Comparison of ENCODE assay signal across 8 mouse cellular contexts in genomic region chr10:34018746-34019301, GRCm38 (mm10). TPM values are rescaled to one million over a fixed set of nuclear protein-coding genes. Genes with fewer than 3 reads are reported as not detected.
A peak's percentile ranks its signal among the peaks of the same experiment; 100 is the strongest.
DNase-seq lines count a peak whose midpoint lies in the region; ATAC-seq and TF ChIP-seq lines count a peak whose summit lies in the region.

No protein-coding gene starts in this region.

- WGBS in kidney, embryonic 14.5 days, result 0% methylated on average over 21 of the region's 21 CpGs
- WGBS in forebrain, embryonic 16.5 days, result under 1% methylated on average over 21 of the region's 21 CpGs
- under 1% methylated on average over 21 of the region's 21 CpGs for WGBS in liver, embryonic 14.5 days (ENCODE audit: insufficient replicate concordance)
- WGBS in small intestine, adult 2 months, result under 1% methylated on average over 21 of the region's 21 CpGs

- H3K9ac ChIP-seq in kidney, embryonic 14.5 days (ENCODE audit: low read depth, low read length), result peak overlapping the region; percentile 90
- peak overlapping the region; percentile 86 for H3K9ac ChIP-seq in forebrain, embryonic 16.5 days (replicated peaks; ENCODE audit: low read depth, low read length)
- H3K9ac ChIP-seq in liver, embryonic 14.5 days (replicated peaks), result peak overlapping the region; percentile 76

- H3K4me2 ChIP-seq in kidney, embryonic 14.5 days (replicated peaks; ENCODE audit: low read depth, low read length), result peak overlapping the region; percentile 53
- H3K4me2 ChIP-seq in forebrain, embryonic 16.5 days (ENCODE audit: low read length), result peak overlapping the region; percentile 69
- H3K4me2 ChIP-seq in liver, embryonic 14.5 days (ENCODE audit: low read depth), result peak overlapping the region; percentile 86

- no peak for TF ChIP-seq CTCF in Patski (IDR thresholded peaks at IDR 0.05)
- TF ChIP-seq CTCF in liver, embryonic 14.5 days (IDR thresholded peaks at IDR 0.05; ENCODE audit: low read depth), result no peak
- TF ChIP-seq CTCF in small intestine, adult 2 months (IDR thresholded peaks at IDR 0.05; ENCODE audit: extremely low read depth, insufficient read length, insufficient replicate concordance, low read depth, low read length), result no peak

- POLR2A ChIA-PET in Patski (lab: Charles Lee), result interaction anchor here (0.7 kb wide), 1 partner anchor 9 kb away, joined by 3 read pairs; no protein-coding TSS in a partner anchor

- no peaks in the 10 kb centered on the region for H3K36me3 ChIP-seq in kidney, embryonic 14.5 days (ENCODE audit: control insufficient read depth, insufficient read depth, low read length)
- no peaks in the 10 kb centered on the region for H3K36me3 ChIP-seq in forebrain, embryonic 16.5 days (ENCODE audit: control insufficient read depth, insufficient read depth)
- no peaks in the 10 kb centered on the region; the same call in 1 of the 2 replicates for H3K36me3 ChIP-seq in liver, embryonic 14.5 days (replicated peaks; ENCODE audit: control insufficient read depth, insufficient read depth, low read depth)
- no peaks in the 10 kb centered on the region for H3K36me3 ChIP-seq in small intestine, adult 2 months (ENCODE audit: control insufficient read depth, insufficient read depth, low read length)

- no peak for DNase-seq in kidney, postnatal 25 days
- DNase-seq in Patski (ENCODE audit: low read depth, low spot score), result no peak
- peak in 1 of 3 experiments; percentile 22 for DNase-seq in liver, embryonic 14.5 days (ENCODE audit: low read depth in 3 of 3, low spot score in 3 of 3)
- DNase-seq in left cerebral cortex, adult 11 months (ENCODE audit: low spot score), result no peak

- CTCF ChIA-PET in Patski (lab: Charles Lee), result interaction anchor here (0.7 to 1.5 kb wide), 4 partner anchors 15 to 263 kb away, joined by 3 to 6 read pairs (median 3); partner anchors contain the start of gene Tspyl1

- ATAC-seq in kidney, embryonic 14.5 days (ENCODE audit: low FRiP score, low TSS enrichment), result no peak
- peak; percentile 14 for ATAC-seq in CD4-positive, CD25-positive, alpha-beta regulatory T cell, adult 4 months
- peak; percentile 27 for ATAC-seq in Patski
- ATAC-seq in forebrain, embryonic 16.5 days, result no peak
- no peak for ATAC-seq in liver, embryonic 14.5 days (ENCODE audit: insufficient read depth)

- no peak for TF ChIP-seq EP300 in liver, embryonic 14.5 days (IDR thresholded peaks at IDR 0.05; ENCODE audit: low read depth)

- no peaks in the 10 kb centered on the region for H3K27me3 ChIP-seq in kidney, embryonic 14.5 days (ENCODE audit: control insufficient read depth, insufficient read depth, low read length)
- H3K27me3 ChIP-seq in Patski, result no peaks in the 10 kb centered on the region
- no peaks in the 10 kb centered on the region for H3K27me3 ChIP-seq in forebrain, embryonic 16.5 days (replicated peaks; ENCODE audit: control insufficient read depth, insufficient read depth, low read length)
- H3K27me3 ChIP-seq in liver, embryonic 14.5 days (ENCODE audit: control insufficient read depth, insufficient read depth, low read length), result no peaks in the 10 kb centered on the region
- H3K27me3 ChIP-seq in small intestine, adult 2 months (ENCODE audit: control insufficient read depth, insufficient read depth, low read length), result no peaks in the 10 kb centered on the region

- peak overlapping the region; percentile 77 for H3K4me3 ChIP-seq in kidney, embryonic 14.5 days (ENCODE audit: low read length)
- peak overlapping the region; percentile 55 for H3K4me3 ChIP-seq in forebrain, embryonic 16.5 days (replicated peaks; ENCODE audit: low read length)
- peak overlapping the region; percentile 80 to 87 for H3K4me3 ChIP-seq in liver, embryonic 14.5 days (ENCODE audit: insufficient read depth in 1 of 2, low read depth in 2 of 2, low read length in 2 of 2)
- peak overlapping the region; percentile 93 for H3K4me3 ChIP-seq in small intestine, adult 2 months (ENCODE audit: low read depth, low read length)

- in situ Hi-C loops in Patski (cut with MboI; ENCODE audit: low pct_unique_long_range_greater_than_20kb), result no loop called here

- peak overlapping the region; percentile 92 for H3K27ac ChIP-seq in kidney, embryonic 14.5 days (ENCODE audit: low read depth, low read length)
- peak overlapping the region; percentile 93 for H3K27ac ChIP-seq in forebrain, embryonic 16.5 days (ENCODE audit: low read length)
- H3K27ac ChIP-seq in liver, embryonic 14.5 days, result peak overlapping the region; percentile 89
- peak overlapping the region; percentile 74 for H3K27ac ChIP-seq in small intestine, adult 2 months (ENCODE audit: insufficient read depth, low read depth, low read length)

- peaks cover 7% of the 10 kb centered on the region for H3K4me1 ChIP-seq in kidney, embryonic 14.5 days (ENCODE audit: control insufficient read depth, insufficient read depth, low read length)
- peaks cover 12% of the 10 kb centered on the region for H3K4me1 ChIP-seq in forebrain, embryonic 16.5 days (replicated peaks; ENCODE audit: control insufficient read depth, insufficient read depth, low read length)
- peaks cover 9 to 19% of the 10 kb centered on the region in 2 experiments for H3K4me1 ChIP-seq in liver, embryonic 14.5 days (replicated peaks; ENCODE audit: control insufficient read depth in 2 of 2, insufficient read depth in 2 of 2, low read length in 1 of 2)
- H3K4me1 ChIP-seq in small intestine, adult 2 months (ENCODE audit: control insufficient read depth, insufficient read depth, insufficient read length, low read length), result peaks cover 4% of the 10 kb centered on the region; the same call in 1 of the 2 replicates

- TF ChIP-seq POLR2A in small intestine, adult 2 months (IDR thresholded peaks at IDR 0.05; ENCODE audit: low read depth, low read length), result no peak

- no peaks in the 10 kb centered on the region for H3K9me3 ChIP-seq in kidney, embryonic 14.5 days (ENCODE audit: control insufficient read depth, low read length)
- H3K9me3 ChIP-seq in forebrain, embryonic 16.5 days (ENCODE audit: control insufficient read depth, low read length), result no peaks in the 10 kb centered on the region
- H3K9me3 ChIP-seq in liver, embryonic 14.5 days (ENCODE audit: control insufficient read depth, low read length), result no peaks in the 10 kb centered on the region

RNA-seq across cellular contexts. Expression of gene Rwdd1, which starts 0.6 kb away (rescaled TPM):
- polyA plus RNA-seq in kidney, embryonic 14.5 days (2014; fragmentation: Nextera tagmentation; extraction: Ambion mirVana), result 145 and 185 TPM in 2 replicates
- polyA plus RNA-seq in CD4-positive, CD25-positive, alpha-beta regulatory T cell, adult 4 months (2017; shearing (Covaris generic)), result 10 to 100 TPM; 50.7 to 77.2 TPM
- 93.8 TPM for polyA plus RNA-seq in Patski (2021)
- 120 and 126 TPM in 2 replicates for polyA plus RNA-seq in forebrain, embryonic 16.5 days (2015; fragmentation: Nextera tagmentation; extraction: Ambion mirVana)
- 15.7 and 30.7 TPM in 2 replicates for polyA plus RNA-seq in liver, embryonic 14.5 days (2012; rRNA removed)
- 47.6 and 49.6 TPM in 2 replicates for polyA plus RNA-seq in liver, embryonic 14.5 days (2014; fragmentation: Nextera tagmentation; extraction: Ambion mirVana)
- polyA plus RNA-seq in small intestine, adult 2 months (2012; rRNA removed), result 19.9 and 29.3 TPM in 2 replicates

RNA-seq across cellular contexts. Expression of gene Trappc3l, which starts 18.6 kb away (rescaled TPM):
- polyA plus RNA-seq in kidney, embryonic 14.5 days (2014; fragmentation: Nextera tagmentation; extraction: Ambion mirVana), result not detected in 2 replicates
- not detected for polyA plus RNA-seq in CD4-positive, CD25-positive, alpha-beta regulatory T cell, adult 4 months (2017; shearing (Covaris generic))
- polyA plus RNA-seq in Patski (2021), result not detected
- polyA plus RNA-seq in forebrain, embryonic 16.5 days (2015; fragmentation: Nextera tagmentation; extraction: Ambion mirVana), result not detected in 2 replicates
- polyA plus RNA-seq in liver, embryonic 14.5 days (2012; rRNA removed), result not detected in 2 replicates
- not detected in 2 replicates for polyA plus RNA-seq in liver, embryonic 14.5 days (2014; fragmentation: Nextera tagmentation; extraction: Ambion mirVana)
- polyA plus RNA-seq in small intestine, adult 2 months (2012; rRNA removed), result not detected in 2 replicates

RNA-seq across cellular contexts. Expression of gene Calhm4, which starts 25.3 kb away (rescaled TPM):
- not detected in 2 replicates for polyA plus RNA-seq in kidney, embryonic 14.5 days (2014; fragmentation: Nextera tagmentation; extraction: Ambion mirVana)
- polyA plus RNA-seq in CD4-positive, CD25-positive, alpha-beta regulatory T cell, adult 4 months (2017; shearing (Covaris generic)), result not detected
- polyA plus RNA-seq in Patski (2021), result 0.03 TPM
- 0.06 TPM in 1 of 2 replicates, not detected in the other for polyA plus RNA-seq in forebrain, embryonic 16.5 days (2015; fragmentation: Nextera tagmentation; extraction: Ambion mirVana)
- not detected in 2 replicates for polyA plus RNA-seq in liver, embryonic 14.5 days (2012; rRNA removed)
- polyA plus RNA-seq in liver, embryonic 14.5 days (2014; fragmentation: Nextera tagmentation; extraction: Ambion mirVana), result not detected in 2 replicates
- not detected in 2 replicates for polyA plus RNA-seq in small intestine, adult 2 months (2012; rRNA removed)

Comparison
In these comparisons a context has a peak if more than half of its experiments do, and no peak if none do; other contexts are left out.
1. ATAC-seq: peak in CD4-positive, CD25-positive, alpha-beta regulatory T cell, adult 4 months (single experiment) and Patski (single experiment); none in kidney, embryonic 14.5 days (single experiment), forebrain, embryonic 16.5 days (single experiment) and liver, embryonic 14.5 days (single experiment).
2. Peak in every context shown above with its lines, with median percentiles within 50 percentile points of each other: H3K27ac ChIP-seq, H3K4me2 ChIP-seq, H3K4me3 ChIP-seq and H3K9ac ChIP-seq.